Mouse (Mus musculus) heart, postnatal 0 days (tissue): ENCODE results near the gene Gli2.

Experiments used
- CTCF ChIP-seq: IDR thresholded peaks from 2 replicates; pipeline ENCODE4 v1.5.1; 2016; ENCODE audit warnings: antibody characterized with exemption, control low read depth, low read depth
- EP300 ChIP-seq: IDR thresholded peaks from 2 replicates; pipeline ENCODE4 v1.6.1; 2016; ENCODE audit warnings: antibody characterized with exemption, low read depth

- TF ChIP-seq CTCF (peak; percentile 86), EP300 (no peak)
These were observed 29.0 kb upstream of the Gli2 start for GRCm38 (mm10) chr1:119082231-119082991.
